Mouse (Mus musculus) neural tube, embryonic 14.5 days (tissue): ENCODE data around the gene Nrf1. TPM values are rescaled to one million over a fixed set of nuclear protein-coding genes. Genes with fewer than 3 reads are reported as not detected.

ENCODE experiments used
- ATAC-seq: fragments of 200-750 bp; cut with Nextera tagmentation; 2 replicates; pipeline ENCODE4 v1.8.0; 2017; ENCODE audit warnings: low read depth, mild to moderate bottlenecking, moderate TSS enrichment, moderate library complexity
- H3K27ac ChIP-seq: fragments of 300-500 bp; sonication (generic); 2 replicates; pipeline ENCODE4 v1.5.1; 2014; ENCODE audit warnings: low read depth, mild to moderate bottlenecking, control low read depth, low read length, moderate library complexity, mixed read lengths
- H3K27me3 ChIP-seq: fragments of 300-500 bp; sonication (generic); 2 replicates; pipeline ENCODE4 v1.6.1; 2014; ENCODE audit warnings: low read length; ENCODE audit not compliant: control insufficient read depth, insufficient read depth
- H3K36me3 ChIP-seq: fragments of 300-500 bp; sonication (generic); 2 replicates; pipeline ENCODE4 v1.6.1; 2014; ENCODE audit warnings: low read length, mixed read lengths; ENCODE audit not compliant: control insufficient read depth, insufficient read depth
- H3K4me1 ChIP-seq: fragments of 300-500 bp; sonication (generic); 2 replicates; pipeline ENCODE4 v1.6.1; 2014; ENCODE audit warnings: low read length; ENCODE audit not compliant: control insufficient read depth, insufficient read depth
- H3K4me2 ChIP-seq: fragments of 300-500 bp; sonication (generic); 2 replicates; pipeline ENCODE4 v1.6.1; 2014; ENCODE audit warnings: mild to moderate bottlenecking, low read depth, low read length, control low read depth
- H3K4me3 ChIP-seq: fragments of 300-500 bp; sonication (generic); 2 replicates; pipeline ENCODE4 v1.5.1; 2014; ENCODE audit warnings: low read depth, low read length, control low read depth, mixed read lengths
- H3K9ac ChIP-seq: fragments of 300-500 bp; sonication (generic); replicated peaks from 2 replicates; pipeline ENCODE4 v1.6.1; 2014; ENCODE audit warnings: low read depth, mild to moderate bottlenecking, control low read depth, low read length, mixed read lengths
- H3K9me3 ChIP-seq: fragments of 300-500 bp; sonication (generic); 2 replicates; pipeline ENCODE4 v1.6.1; 2016; ENCODE audit warnings: low read length; ENCODE audit not compliant: control insufficient read depth
- WGBS: fragments of 180-500 bp; shearing (Covaris S2); extraction: QIAGEN DNeasy Blood & Tissue Kit; methylation state at CpG from one replicate; pipeline ENCODE4 v1.1.7; 2014; 5-methylcytosine and 5-hydroxymethylcytosine counted together
- polyA plus RNA-seq: library from polyadenylated mRNA; unstranded; fragments of >200 nt; fragmentation: Nextera tagmentation; extraction: Ambion mirVana; gene quantifications from 2 replicates; pipeline ENCODE4 v1.2.1, GENCODE M21; 2014

Nrf1 gene
- polyA plus RNA-seq: 33.2 and 40.9 TPM in 2 replicates

- Histone ChIP-seq H3K36me3 (no peaks in the 10 kb centered on the region), H3K4me3 (peak within 1 kb of the TSS; percentile 97), H3K4me1 (peaks cover 16% of the 10 kb centered on the region), H3K4me2 (peak within 1 kb of the TSS; percentile 73), H3K27me3 (no peaks in the 10 kb centered on the region), H3K9ac (peak within 1 kb of the TSS; percentile 99), H3K9me3 (no peaks in the 10 kb centered on the region), H3K27ac (peak within 1 kb of the TSS; percentile 100)
- peak; percentile 97 for ATAC-seq
- WGBS: under 1% methylated on average over 67 of the region's 78 CpGs
Observed at GRCm38 (mm10) chr6:30047271-30048162, at the start of gene Nrf1. TSS of gene Nrf1 (plus strand) at chr6:30047988.

DNA sequence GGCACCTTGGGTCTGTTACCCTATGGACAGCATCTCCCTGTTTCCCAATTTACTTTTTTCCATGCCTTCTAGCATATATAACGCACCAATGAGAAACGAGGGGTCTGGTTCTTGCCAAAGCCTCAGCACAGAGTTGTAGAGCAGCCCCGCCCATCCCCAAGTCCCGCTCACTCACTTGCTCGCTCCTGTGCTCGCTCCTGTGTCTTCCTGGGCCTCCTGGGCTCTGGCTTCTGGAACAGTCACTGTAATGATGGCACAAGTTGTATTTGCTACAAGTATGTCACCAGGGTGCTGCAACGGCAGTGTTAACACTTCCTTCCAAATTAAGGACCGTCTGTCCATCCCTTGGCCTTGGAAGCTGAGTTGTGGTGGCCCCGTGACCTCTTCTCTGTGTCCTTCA is 49.6 kb upstream of the Nrf1 start:
- Histone ChIP-seq H3K27ac (no peak overlapping the region), H3K36me3 (no peaks in the 10 kb centered on the region), H3K27me3 (no peaks in the 10 kb centered on the region), H3K9me3 (no peaks in the 10 kb centered on the region), H3K4me1 (no peaks in the 10 kb centered on the region), H3K9ac (no peak overlapping the region), H3K4me2 (no peak overlapping the region), H3K4me3 (no peak overlapping the region)
- ATAC-seq: no peak
- 80% methylated on average over 9 of the region's 9 CpGs for WGBS

GRCm38 (mm10) chr6:29998771-29999170 is 49.0 kb upstream of the Nrf1 start:
- ATAC-seq: no peak
- H3K4me1 ChIP-seq: no peaks in the 10 kb centered on the region
- WGBS: 73% methylated on average over 4 of the region's 4 CpGs

DNA sequence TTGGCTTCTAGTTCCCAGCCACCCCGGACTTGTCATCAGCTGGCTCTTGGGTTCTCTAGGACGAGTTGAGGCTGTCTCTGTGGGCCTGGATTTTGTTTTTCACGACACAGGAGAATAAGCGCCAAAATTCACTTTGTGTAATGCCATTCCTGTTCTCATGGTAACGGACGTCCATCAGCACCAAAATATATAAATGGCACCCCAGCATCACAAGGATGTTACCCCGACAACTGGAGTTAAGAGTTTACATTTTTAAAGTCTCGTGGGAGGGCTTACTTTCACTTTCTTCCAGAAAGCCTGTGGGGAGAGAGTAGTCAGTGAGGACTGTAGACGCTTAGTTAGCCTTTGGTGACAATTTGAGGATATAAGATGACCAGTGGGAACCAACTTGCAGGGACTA is 45.2 kb upstream of the Nrf1 start:
- Histone ChIP-seq H3K27ac (no peak overlapping the region), H3K9me3 (no peaks in the 10 kb centered on the region), H3K27me3 (no peaks in the 10 kb centered on the region), H3K36me3 (no peaks in the 10 kb centered on the region), H3K9ac (no peak overlapping the region), H3K4me1 (no peaks in the 10 kb centered on the region), H3K4me2 (no peak overlapping the region), H3K4me3 (no peak overlapping the region)
- WGBS: 79% methylated on average over 9 of the region's 9 CpGs
- no peak for ATAC-seq

More at GRCm38 (mm10) chr6:29998771-29999170, 49.0 kb upstream of the Nrf1 start:
- H3K9ac ChIP-seq: no peak overlapping the region
- H3K9me3 ChIP-seq: no peaks in the 10 kb centered on the region
- H3K27me3 ChIP-seq: no peaks in the 10 kb centered on the region
- no peak overlapping the region for H3K4me3 ChIP-seq
- H3K36me3 ChIP-seq: no peaks in the 10 kb centered on the region
- no peak overlapping the region for H3K27ac ChIP-seq
- no peak overlapping the region for H3K4me2 ChIP-seq

GRCm38 (mm10) chr6:30005851-30006250 is 41.9 kb upstream of the Nrf1 start:
- Histone ChIP-seq H3K36me3 (no peaks in the 10 kb centered on the region), H3K4me2 (no peak overlapping the region), H3K4me1 (no peaks in the 10 kb centered on the region), H3K27ac (no peak overlapping the region), H3K27me3 (no peaks in the 10 kb centered on the region), H3K4me3 (no peak overlapping the region), H3K9me3 (no peaks in the 10 kb centered on the region), H3K9ac (no peak overlapping the region)
- no peak for ATAC-seq
- no CpG with 5 or more reads among the region's 1 CpGs for WGBS

DNA sequence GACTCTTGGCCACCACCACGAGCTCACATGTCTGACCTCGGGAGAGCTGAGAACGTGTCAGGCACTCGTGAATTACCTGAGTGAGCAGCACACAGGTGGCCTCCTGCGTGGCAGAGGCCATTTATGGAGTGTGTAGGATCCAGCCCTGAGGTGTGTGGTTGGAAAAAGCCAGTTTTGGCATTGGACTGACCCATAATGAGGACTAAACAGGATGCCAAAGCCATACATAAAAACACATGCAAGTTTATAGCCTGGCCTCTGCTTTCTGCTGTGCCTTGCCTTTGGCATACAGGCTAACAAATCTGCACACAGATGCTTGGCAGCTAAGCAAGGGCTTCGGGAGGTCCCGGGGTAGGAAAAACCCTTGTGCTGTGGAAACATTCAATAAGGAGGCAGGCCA is 38.6 kb upstream of the Nrf1 start:
- Histone ChIP-seq H3K9ac (no peak overlapping the region), H3K36me3 (no peaks in the 10 kb centered on the region), H3K27ac (no peak overlapping the region), H3K4me3 (no peak overlapping the region), H3K4me2 (no peak overlapping the region), H3K27me3 (no peaks in the 10 kb centered on the region), H3K4me1 (no peaks in the 10 kb centered on the region), H3K9me3 (no peaks in the 10 kb centered on the region)
- 84% methylated on average over 7 of the region's 7 CpGs for WGBS
- no peak for ATAC-seq

- H3K9ac ChIP-seq: no peak overlapping the region
- H3K9me3 ChIP-seq: no peaks in the 10 kb centered on the region
- no peaks in the 10 kb centered on the region for H3K36me3 ChIP-seq
- H3K27ac ChIP-seq: no peak overlapping the region
- ATAC-seq: no peak
- no peak overlapping the region for H3K4me2 ChIP-seq
- no peaks in the 10 kb centered on the region for H3K4me1 ChIP-seq
- no peaks in the 10 kb centered on the region for H3K27me3 ChIP-seq
- no peak overlapping the region for H3K4me3 ChIP-seq
- 48% methylated on average over 2 of the region's 2 CpGs for WGBS
Observed at GRCm38 (mm10) chr6:30013520-30013919, 34.3 kb upstream of the Nrf1 start.

DNA sequence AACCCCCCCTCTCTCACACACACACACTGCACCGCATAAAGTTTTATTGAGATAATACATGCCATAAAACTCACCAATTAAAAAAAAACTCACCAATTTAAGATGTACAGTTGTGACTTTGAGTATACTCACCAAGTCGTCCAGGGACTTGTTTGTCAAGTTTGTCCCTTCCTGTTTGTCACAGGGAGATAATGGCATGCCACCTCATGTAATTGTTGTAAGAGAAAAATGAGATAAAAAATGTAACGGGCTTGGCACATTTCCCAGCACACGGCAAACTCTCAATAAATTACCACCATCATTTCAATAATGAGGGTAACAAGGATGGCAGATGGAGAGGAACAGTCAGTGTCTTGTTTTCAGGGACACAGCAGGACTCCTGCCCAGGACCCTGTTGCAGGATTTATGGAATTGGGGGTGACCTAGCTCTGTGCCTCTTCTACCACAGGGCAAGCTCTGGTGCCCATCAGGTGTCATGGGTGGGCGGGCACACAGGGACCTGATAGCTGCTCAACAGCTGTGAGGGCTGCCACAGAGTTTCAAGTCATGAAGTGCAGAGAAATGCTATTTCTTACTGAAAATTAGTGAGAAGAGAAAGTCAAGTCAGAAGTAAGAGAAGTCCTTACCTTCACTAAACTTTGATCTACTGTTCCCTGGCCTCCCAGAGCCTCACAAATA is 33.5 kb upstream of the Nrf1 start:
- no peak overlapping the region for H3K4me3 ChIP-seq
- H3K36me3 ChIP-seq: no peaks in the 10 kb centered on the region
- no peak overlapping the region for H3K4me2 ChIP-seq
- 58% methylated on average over 5 of the region's 5 CpGs for WGBS
- no peak overlapping the region for H3K27ac ChIP-seq
- H3K4me1 ChIP-seq: no peaks in the 10 kb centered on the region
- H3K9ac ChIP-seq: no peak overlapping the region
- ATAC-seq: no peak
- no peaks in the 10 kb centered on the region for H3K9me3 ChIP-seq
- no peaks in the 10 kb centered on the region for H3K27me3 ChIP-seq

DNA sequence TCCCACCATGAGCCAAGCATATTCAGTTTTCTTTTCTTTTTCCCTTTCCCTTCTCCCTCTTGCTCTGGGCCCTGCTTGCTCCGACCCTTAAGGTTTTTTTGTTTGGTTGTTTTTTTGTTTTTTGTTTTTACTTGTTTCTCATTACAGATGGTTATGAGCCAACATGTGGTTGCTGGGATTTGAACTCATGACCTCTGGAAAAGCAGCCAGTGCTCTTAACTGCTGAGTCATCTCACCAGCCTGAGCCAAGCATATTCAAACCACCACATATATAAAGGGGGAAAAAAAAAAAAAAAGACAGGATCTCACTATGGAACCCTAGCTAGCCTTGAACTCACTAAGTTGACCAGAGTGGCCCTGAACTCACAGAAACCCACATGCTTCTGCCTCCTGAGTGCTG is 26.5 kb upstream of the Nrf1 start:
- no peak overlapping the region for H3K4me3 ChIP-seq
- H3K36me3 ChIP-seq: no peaks in the 10 kb centered on the region
- H3K27me3 ChIP-seq: no peaks in the 10 kb centered on the region
- WGBS: 88% methylated on average over 1 of the region's 1 CpGs
- no peak overlapping the region for H3K4me2 ChIP-seq
- H3K4me1 ChIP-seq: no peaks in the 10 kb centered on the region
- H3K9ac ChIP-seq: no peak overlapping the region
- H3K9me3 ChIP-seq: no peaks in the 10 kb centered on the region
- no peak for ATAC-seq
- H3K27ac ChIP-seq: no peak overlapping the region
